Mouse (Mus musculus) G1E (cell line): ENCODE measurements around the gene Slco1c1.

Experiments used
- CTCF ChIP-seq: IDR thresholded peaks from 2 replicates; pipeline ENCODE4 v1.5.1; 2012; ENCODE audit warnings: low read depth, low read length, inconsistent platforms, mixed read lengths
- GATA1 ChIP-seq: IDR thresholded peaks from 2 replicates; pipeline ENCODE4 v1.6.1; 2012; ENCODE audit warnings: borderline replicate concordance, low read length, inconsistent platforms, mixed read lengths
- TAL1 ChIP-seq: conservative IDR thresholded peaks from 2 replicates; pipeline ENCODE4 v1.6.1; 2012; ENCODE audit warnings: low read depth, low read length, inconsistent platforms, mixed read lengths

DNA sequence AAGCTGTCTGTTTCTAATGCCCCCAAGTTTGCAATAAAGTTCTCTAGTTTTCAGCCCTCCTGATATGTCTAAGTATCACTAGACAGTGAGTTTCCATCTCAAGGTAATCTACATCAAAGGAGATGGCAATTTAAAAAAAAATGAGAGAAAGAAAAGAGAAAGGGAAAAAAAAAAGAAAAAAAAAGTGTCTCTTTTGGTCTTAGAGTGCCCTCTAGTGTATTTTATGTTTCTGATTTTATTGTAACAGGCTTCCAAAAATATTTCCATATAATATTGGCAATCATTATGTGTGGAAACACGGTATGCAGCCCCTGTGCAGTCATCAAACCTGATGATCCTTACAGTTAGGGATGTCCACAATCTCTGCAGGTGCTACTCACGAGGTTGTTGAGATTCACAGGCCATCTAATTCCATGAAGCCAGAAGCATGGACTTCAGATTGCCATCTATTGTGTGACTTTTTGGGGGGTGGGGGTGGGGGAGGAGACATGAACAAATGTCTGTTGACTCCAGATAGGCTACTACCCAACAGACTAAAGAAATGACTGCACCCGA lies 52.6 kb downstream of the Slco1c1 start:
- TF ChIP-seq CTCF (no peak), TAL1 (no peak), GATA1 (no peak)
